Mouse (Mus musculus): ENCODE measurements around the gene Trap1a. TPM values are rescaled to one million over a fixed set of nuclear protein-coding genes. Genes with fewer than 3 reads are reported as not detected.

The Trap1a gene
- polyA plus RNA-seq, 1 experiment: not detected

DNA sequence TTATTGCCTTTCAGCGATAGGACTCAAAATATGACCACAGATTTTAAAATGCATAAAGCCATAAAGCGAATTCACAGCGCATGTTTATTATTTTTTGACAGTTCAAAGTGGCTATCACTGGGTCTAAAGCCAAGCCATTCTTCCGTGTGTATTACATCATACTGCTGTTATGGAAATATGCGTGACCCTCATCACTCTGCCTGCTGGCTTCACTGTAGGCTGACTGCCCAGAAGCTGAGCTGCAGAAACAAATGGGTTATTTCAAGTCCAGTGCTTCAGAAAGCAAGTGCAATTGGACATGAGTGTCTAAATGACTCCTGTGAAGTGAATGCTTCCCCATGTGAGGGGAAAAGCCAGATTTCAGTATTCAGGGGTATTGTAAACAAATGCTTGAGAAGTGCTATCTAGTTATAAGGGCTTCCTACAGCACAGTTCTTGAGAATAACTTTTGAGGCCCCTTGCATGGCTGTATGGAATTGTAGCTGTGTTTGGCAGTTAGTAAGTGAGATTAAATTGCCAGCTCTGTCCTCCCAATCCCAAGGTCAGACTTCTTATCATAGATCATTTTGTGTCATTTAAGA is 18.8 kb downstream of the Trap1a start:
- no peaks in the 10 kb centered on the region for H3K4me1 ChIP-seq (ENCODE audit: control insufficient read depth, insufficient read depth, low read length)
- H3K4me3 ChIP-seq (ENCODE audit: insufficient read depth, low read length): no peak overlapping the region
- TF ChIP-seq POLR2A (IDR thresholded peaks at IDR 0.05; ENCODE audit: extremely low read depth, insufficient read depth, low read length) (no peak), CTCF (IDR thresholded peaks at IDR 0.05; ENCODE audit: extremely low read depth, insufficient read depth, low read length) (no peak)
- H3K27ac ChIP-seq (ENCODE audit: insufficient read depth, low read length): no peak overlapping the region

DNA sequence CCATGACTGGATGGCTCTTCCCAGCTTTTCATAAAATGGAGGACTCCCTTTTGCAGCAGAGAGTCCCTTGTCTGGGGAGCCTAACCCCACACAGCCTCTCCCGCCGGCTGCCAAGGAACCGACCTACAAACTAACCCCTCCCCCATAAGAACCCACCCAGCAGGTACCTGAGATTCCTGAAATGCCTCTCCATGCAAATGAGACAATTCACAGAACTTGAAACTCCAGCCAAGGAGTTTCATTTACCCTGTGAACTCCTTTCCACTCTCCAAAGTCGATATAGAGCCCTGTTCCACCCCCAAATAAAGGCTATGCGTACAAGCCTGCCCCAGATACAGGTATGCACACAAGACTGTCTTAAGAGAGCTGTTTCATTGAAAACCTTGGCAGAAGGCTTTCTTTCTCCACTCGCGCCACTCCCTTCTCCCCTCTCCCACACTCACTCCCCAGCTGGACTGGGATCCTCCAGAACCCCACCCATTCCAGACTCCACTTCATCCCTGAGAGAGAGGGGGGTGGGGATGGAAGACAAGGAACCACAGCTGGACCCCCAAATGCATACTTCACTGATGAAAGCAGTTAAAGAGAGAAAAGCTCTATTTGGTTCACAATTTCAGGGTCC is 24.3 kb downstream of the Trap1a start:
- H3K4me3 ChIP-seq (ENCODE audit: insufficient read depth, low read length): no peak overlapping the region
- H3K27ac ChIP-seq (ENCODE audit: insufficient read depth, low read length): no peak overlapping the region
- no peaks in the 10 kb centered on the region for H3K4me1 ChIP-seq (ENCODE audit: control insufficient read depth, insufficient read depth, low read length)
- TF ChIP-seq CTCF (IDR thresholded peaks at IDR 0.05; ENCODE audit: extremely low read depth, insufficient read depth, low read length): no peak
- TF ChIP-seq POLR2A (IDR thresholded peaks at IDR 0.05; ENCODE audit: extremely low read depth, insufficient read depth, low read length): no peak

DNA sequence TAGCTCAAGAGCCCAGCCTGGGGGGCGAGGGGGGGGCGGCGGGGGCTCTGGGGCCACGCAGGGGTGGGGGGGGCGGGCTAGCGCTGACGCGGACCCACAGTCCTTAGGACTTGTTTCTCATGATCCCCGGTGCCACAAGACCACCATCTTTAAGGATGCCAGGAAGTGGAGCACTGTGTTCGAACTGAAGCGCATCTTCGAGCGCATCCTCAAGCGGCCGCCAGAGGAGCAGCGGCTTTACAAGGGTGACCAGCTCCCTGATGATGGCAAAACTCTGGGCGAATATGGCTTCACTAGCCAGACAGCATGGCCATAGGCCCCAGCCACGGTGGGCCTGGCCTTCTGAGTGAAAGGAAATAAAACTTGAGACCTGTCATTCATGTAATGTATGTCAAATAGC is 24.9 kb downstream of the Trap1a start:
- no peak for TF ChIP-seq CTCF (IDR thresholded peaks at IDR 0.05; ENCODE audit: extremely low read depth, insufficient read depth, low read length)
- TF ChIP-seq POLR2A (IDR thresholded peaks at IDR 0.05; ENCODE audit: extremely low read depth, insufficient read depth, low read length): no peak
- H3K4me3 ChIP-seq (ENCODE audit: insufficient read depth, low read length): no peak overlapping the region
- H3K4me1 ChIP-seq (ENCODE audit: control insufficient read depth, insufficient read depth, low read length): no peaks in the 10 kb centered on the region
- no peak overlapping the region for H3K27ac ChIP-seq (ENCODE audit: insufficient read depth, low read length)

DNA sequence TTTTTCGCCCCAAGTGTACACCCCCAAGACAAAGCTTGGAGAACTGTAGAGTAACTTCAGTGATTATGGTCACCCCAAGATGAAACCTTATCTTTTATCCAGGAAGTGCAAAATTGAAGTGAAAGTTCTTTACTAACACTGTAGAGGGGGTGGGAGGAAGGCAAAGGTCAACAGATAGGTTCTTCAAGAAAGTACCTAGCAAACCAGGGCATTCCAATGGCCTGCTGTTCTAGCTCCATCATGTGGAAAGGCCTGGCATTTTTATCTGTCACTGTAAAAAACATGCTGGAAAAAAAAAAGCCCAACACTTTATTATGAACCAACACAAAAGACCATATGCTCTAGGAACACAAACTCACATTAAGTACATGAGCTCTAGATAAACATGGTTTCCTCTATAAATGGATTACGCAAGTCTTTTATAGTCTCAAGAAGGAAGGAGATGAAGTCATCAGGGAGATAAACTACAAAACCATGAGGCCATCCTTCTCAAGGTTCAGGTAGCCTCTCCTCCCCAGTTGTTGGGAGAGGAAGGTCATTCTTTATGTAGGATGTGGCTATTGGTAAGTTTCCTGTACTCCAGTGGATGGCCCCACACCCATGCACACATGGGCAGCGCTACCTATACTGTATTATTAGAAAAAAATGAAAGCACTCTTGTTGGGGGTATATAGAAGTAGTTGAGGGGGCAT is 33.5 kb downstream of the Trap1a start:
- H3K4me3 ChIP-seq (ENCODE audit: insufficient read depth, low read length): no peak overlapping the region
- TF ChIP-seq CTCF (IDR thresholded peaks at IDR 0.05; ENCODE audit: extremely low read depth, insufficient read depth, low read length) (no peak), POLR2A (IDR thresholded peaks at IDR 0.05; ENCODE audit: extremely low read depth, insufficient read depth, low read length) (no peak)
- no peak overlapping the region for H3K27ac ChIP-seq (ENCODE audit: insufficient read depth, low read length)
- no peaks in the 10 kb centered on the region for H3K4me1 ChIP-seq (ENCODE audit: control insufficient read depth, insufficient read depth, low read length)

DNA sequence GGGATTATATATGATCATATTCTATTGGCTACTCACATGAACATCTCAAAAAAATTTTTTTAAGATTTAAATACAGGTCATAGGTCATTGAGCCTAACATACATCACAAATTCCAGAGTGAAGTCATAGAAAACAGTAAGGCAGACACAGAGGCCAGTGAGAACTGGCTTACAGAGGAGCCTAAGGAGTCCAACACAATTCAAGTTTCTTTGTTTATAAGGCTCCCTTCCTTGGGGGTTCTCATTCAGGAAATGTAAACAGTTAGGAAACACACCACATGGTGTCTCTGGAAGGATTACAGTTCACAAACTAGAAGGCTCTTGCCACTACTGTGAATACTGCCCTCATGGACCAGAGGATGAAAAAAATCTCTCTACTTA is 34.0 kb downstream of the Trap1a start:
- Histone ChIP-seq H3K4me3 (ENCODE audit: insufficient read depth, low read length) (no peak overlapping the region), H3K27ac (ENCODE audit: insufficient read depth, low read length) (no peak overlapping the region), H3K4me1 (ENCODE audit: control insufficient read depth, insufficient read depth, low read length) (no peaks in the 10 kb centered on the region)
- TF ChIP-seq CTCF (IDR thresholded peaks at IDR 0.05; ENCODE audit: extremely low read depth, insufficient read depth, low read length) (no peak), POLR2A (IDR thresholded peaks at IDR 0.05; ENCODE audit: extremely low read depth, insufficient read depth, low read length) (no peak)

DNA sequence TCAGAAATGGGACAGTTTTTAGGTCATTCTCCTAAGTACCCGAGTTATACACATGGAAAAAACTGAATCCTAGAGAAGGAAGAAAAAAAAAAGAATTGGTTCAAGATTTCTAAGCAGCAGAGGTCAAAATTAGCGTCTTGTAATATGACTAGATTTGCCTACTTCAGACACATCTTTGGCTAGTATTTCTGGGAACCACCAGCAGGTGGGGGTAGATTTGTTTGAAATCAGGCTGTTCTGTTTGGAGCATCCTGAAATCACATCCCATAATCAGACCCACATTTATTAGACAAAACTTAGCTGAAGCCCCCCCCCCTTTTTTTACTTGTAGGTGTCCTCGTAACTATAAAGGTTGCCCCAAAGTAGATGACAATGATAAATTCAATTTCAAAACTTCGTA is 35.6 kb downstream of the Trap1a start:
- no peak overlapping the region for H3K27ac ChIP-seq (ENCODE audit: insufficient read depth, low read length)
- H3K4me3 ChIP-seq (ENCODE audit: insufficient read depth, low read length): no peak overlapping the region
- no peak for TF ChIP-seq POLR2A (IDR thresholded peaks at IDR 0.05; ENCODE audit: extremely low read depth, insufficient read depth, low read length)
- TF ChIP-seq CTCF (IDR thresholded peaks at IDR 0.05; ENCODE audit: extremely low read depth, insufficient read depth, low read length): 0 out of 2 replicates have a peak, but pooled peaks have one; percentile 3
- no peaks in the 10 kb centered on the region for H3K4me1 ChIP-seq (ENCODE audit: control insufficient read depth, insufficient read depth, low read length)

DNA sequence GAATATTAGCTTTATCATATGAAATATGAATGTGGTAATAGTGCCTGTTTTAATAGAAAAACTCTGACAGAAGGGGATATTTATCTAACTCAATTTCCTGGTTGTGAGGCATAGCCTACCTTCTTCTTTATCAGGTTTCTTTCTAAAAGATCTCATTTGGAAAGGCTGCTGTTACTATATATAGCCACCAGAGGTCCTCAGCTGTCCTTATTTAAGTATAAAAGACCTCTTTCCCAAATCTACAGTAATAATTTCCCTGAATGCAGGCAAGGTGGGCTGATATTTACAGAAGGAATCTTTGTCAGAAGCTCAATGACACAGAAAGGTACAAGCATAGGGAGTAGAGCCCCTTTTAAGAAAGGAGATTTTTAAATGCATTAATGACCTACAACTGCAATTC is 39.2 kb downstream of the Trap1a start:
- Histone ChIP-seq H3K27ac (ENCODE audit: insufficient read depth, low read length) (no peak overlapping the region), H3K4me1 (ENCODE audit: control insufficient read depth, insufficient read depth, low read length) (no peaks in the 10 kb centered on the region), H3K4me3 (ENCODE audit: insufficient read depth, low read length) (no peak overlapping the region)
- TF ChIP-seq POLR2A (IDR thresholded peaks at IDR 0.05; ENCODE audit: extremely low read depth, insufficient read depth, low read length): no peak
- TF ChIP-seq CTCF (IDR thresholded peaks at IDR 0.05; ENCODE audit: extremely low read depth, insufficient read depth, low read length): no peak

Other genes starting within 250 kb of the Trap1a start
- gene Serpina7, start 248.4 kb upstream of the Trap1a start, polyA plus RNA-seq (2012; rRNA removed): not detected in 2 replicates
- not detected in 2 replicates for gene 4930513O06Rik, start 247.4 kb upstream of the Trap1a start, polyA plus RNA-seq (2012; rRNA removed)
- not detected in 2 replicates for gene 4933428M09Rik, start 154.5 kb upstream of the Trap1a start, polyA plus RNA-seq (2012; rRNA removed)
- 0.94 and 1.1 TPM in 2 replicates for gene Mum1l1, start 123.6 kb upstream of the Trap1a start, polyA plus RNA-seq (2012; rRNA removed)
- gene D330045A20Rik, start 146.7 kb downstream of the Trap1a start, polyA plus RNA-seq (2012; rRNA removed): 0.21 and 0.33 TPM in 2 replicates
- gene Rnf128, start 229.6 kb downstream of the Trap1a start, polyA plus RNA-seq (2012; rRNA removed): 7.0 and 7.7 TPM in 2 replicates